Mouse (Mus musculus) intestine, embryonic 15.5 days (tissue): ENCODE results near the gene Pak1. TPM values are rescaled to one million over a fixed set of nuclear protein-coding genes. Genes with fewer than 3 reads are reported as not detected.

Experiments
- ATAC-seq: fragments of 200-750 bp; cut with Nextera tagmentation; 2 replicates; pipeline ENCODE4 v1.8.0; 2017; ENCODE audit warnings: moderate TSS enrichment, moderate library complexity
- H3K27ac ChIP-seq: fragments of 300-500 bp; sonication (generic); 2 replicates; pipeline ENCODE4 v1.5.1; 2015; ENCODE audit warnings: mild to moderate bottlenecking, inconsistent platforms
- H3K27me3 ChIP-seq: fragments of 300-500 bp; sonication (generic); replicated peaks from 2 replicates; pipeline ENCODE4 v1.6.1; 2015; ENCODE audit warnings: inconsistent platforms
- H3K36me3 ChIP-seq: fragments of 300-500 bp; sonication (generic); 2 replicates; pipeline ENCODE4 v1.6.1; 2015; ENCODE audit warnings: inconsistent platforms
- H3K4me1 ChIP-seq: fragments of 300-500 bp; sonication (generic); replicated peaks from 2 replicates; pipeline ENCODE4 v1.6.1; 2015; ENCODE audit warnings: inconsistent platforms
- H3K4me2 ChIP-seq: fragments of 300-500 bp; sonication (generic); replicated peaks from 2 replicates; pipeline ENCODE4 v1.6.1; 2015; ENCODE audit warnings: mild to moderate bottlenecking, inconsistent platforms
- H3K4me3 ChIP-seq: fragments of 300-500 bp; sonication (generic); replicated peaks from 2 replicates; pipeline ENCODE4 v1.5.1; 2015; ENCODE audit warnings: inconsistent platforms
- H3K9ac ChIP-seq: fragments of 300-500 bp; sonication (generic); 2 replicates; pipeline ENCODE4 v1.6.1; 2015; ENCODE audit warnings: inconsistent platforms
- H3K9me3 ChIP-seq: fragments of 300-500 bp; sonication (generic); 2 replicates; pipeline ENCODE4 v1.6.1; 2016; ENCODE audit warnings: inconsistent platforms
- whole genome bisulfite sequencing: fragments of 180-500 bp; shearing (Covaris S2); methylation state at CpG from one replicate; pipeline ENCODE4 v1.1.7; 2015; 5-methylcytosine and 5-hydroxymethylcytosine counted together
- polyA plus RNA-seq: library from polyadenylated mRNA; unstranded; fragments of >200 nt; fragmentation: Nextera tagmentation; extraction: Ambion mirVana; gene quantifications from 2 replicates; pipeline ENCODE4 v1.2.1, GENCODE M21; 2015

Gene Pak1
- polyA plus RNA-seq, 1 experiment from 2014 or later = 32.7 TPM

GRCm38 (mm10) chr7:97783523-97783922 lies 4.8 kb upstream of the Pak1 start:
- WGBS = 67% methylated on average over 5 of the region's 5 CpGs
- no peak for ATAC-seq

DNA sequence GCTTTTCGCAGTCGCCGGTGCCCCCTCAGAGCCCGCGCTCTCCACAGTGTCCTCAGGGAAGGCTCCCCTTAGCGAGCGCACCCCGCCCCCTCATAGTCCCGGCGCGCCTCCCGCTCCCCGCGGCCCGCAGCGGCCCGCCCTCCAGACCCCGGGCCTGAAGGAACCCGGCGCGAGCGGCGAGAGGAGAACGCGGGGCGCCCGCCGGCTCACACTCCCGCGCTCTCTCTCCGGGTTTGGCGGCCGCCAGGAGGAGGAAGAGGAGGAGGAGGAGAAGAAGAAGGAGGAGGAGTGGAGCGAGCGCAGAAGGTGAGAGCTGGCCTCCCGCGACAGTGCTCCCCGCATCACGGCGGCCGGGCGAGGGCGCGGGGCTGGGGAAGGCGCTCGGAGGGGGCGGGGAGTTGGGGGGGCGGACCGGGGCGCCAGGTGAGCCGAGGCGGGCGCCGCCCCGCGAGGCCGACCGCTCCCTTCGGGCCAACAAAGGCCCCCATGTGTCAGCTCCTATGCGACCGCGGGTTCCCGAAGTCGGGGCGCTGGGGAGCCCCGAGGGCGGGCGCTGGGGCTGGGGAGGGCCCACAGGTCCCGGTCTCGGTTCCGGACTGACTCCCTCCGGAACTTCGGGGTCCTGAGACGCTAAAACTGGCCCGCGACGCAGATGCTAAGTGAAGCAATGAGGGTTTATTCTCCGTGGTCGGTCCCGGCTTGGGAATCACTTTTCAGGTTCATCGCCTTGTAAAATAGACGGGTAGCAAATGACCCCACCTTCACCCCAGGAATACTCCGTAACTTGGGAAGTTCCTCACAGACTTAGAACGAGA lies 535 bp downstream of the Pak1 start:
- peak; percentile 80 for ATAC-seq
- Histone ChIP-seq H3K36me3 (no peaks in the 10 kb centered on the region), H3K4me2 (peak overlapping the region; percentile 98), H3K4me1 (peaks cover 10% of the 10 kb centered on the region; the same call in 1 of the 2 replicates), H3K4me3 (peak overlapping the region; percentile 79), H3K9ac (peak overlapping the region; percentile 76), H3K27ac (peak overlapping the region; percentile 87), H3K27me3 (0 out of 2 replicates have a peak, but pooled peaks cover 3% of the 10 kb centered on the region), H3K9me3 (no peaks in the 10 kb centered on the region)
- WGBS = under 1% methylated on average over 69 of the region's 84 CpGs

More at GRCm38 (mm10) chr7:97783523-97783922, 4.8 kb upstream of the Pak1 start:
- Histone ChIP-seq H3K4me3 (no peak overlapping the region), H3K4me2 (no peak overlapping the region), H3K27ac (no peak overlapping the region), H3K9ac (no peak overlapping the region), H3K27me3 (no peaks in the 10 kb centered on the region), H3K36me3 (no peaks in the 10 kb centered on the region), H3K9me3 (no peaks in the 10 kb centered on the region), H3K4me1 (peaks cover 4% of the 10 kb centered on the region; the same call in 1 of the 2 replicates)

GRCm38 (mm10) chr7:97790272-97790671 lies 1.9 kb downstream of the Pak1 start:
- 0 out of 2 replicates have a peak, but pooled peaks cover 3% of the 10 kb centered on the region for H3K27me3 ChIP-seq
- H3K4me1 ChIP-seq = peaks cover 10% of the 10 kb centered on the region; the same call in 1 of the 2 replicates
- no peaks in the 10 kb centered on the region for H3K36me3 ChIP-seq
- peak; percentile 71 for ATAC-seq
- H3K27ac ChIP-seq = peak overlapping the region; percentile 63; the same call in 1 of the 2 replicates
- peak overlapping the region; percentile 46 for H3K4me2 ChIP-seq
- H3K9me3 ChIP-seq = no peaks in the 10 kb centered on the region
- no peak overlapping the region for H3K9ac ChIP-seq
- H3K4me3 ChIP-seq = no peak overlapping the region
- WGBS = 42% methylated on average over 2 of the region's 2 CpGs

DNA sequence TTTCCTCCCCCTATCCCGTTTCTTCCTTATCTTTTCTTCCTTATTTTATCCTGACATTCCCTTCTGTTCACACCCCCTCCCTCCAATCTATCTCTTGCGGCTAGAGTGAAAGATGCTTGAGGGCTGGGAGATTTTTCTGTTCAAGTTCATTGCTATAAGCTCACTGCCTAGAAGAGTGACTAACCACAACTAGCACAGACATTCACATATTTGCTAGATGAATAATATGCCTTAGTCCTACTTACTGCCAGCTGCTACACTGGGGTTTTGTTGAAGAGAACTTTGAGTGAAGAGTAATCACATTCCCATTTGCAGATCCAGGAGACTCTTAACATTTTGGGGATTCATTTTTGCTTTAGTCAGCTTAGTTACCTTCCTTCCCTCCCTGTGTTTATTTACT lies 4.0 kb downstream of the Pak1 start:
- peaks cover 10% of the 10 kb centered on the region; the same call in 1 of the 2 replicates for H3K4me1 ChIP-seq
- H3K36me3 ChIP-seq = no peaks in the 10 kb centered on the region
- ATAC-seq = no peak
- H3K9me3 ChIP-seq = no peaks in the 10 kb centered on the region
- 0 out of 2 replicates have a peak, but pooled peaks cover 3% of the 10 kb centered on the region for H3K27me3 ChIP-seq
- H3K4me2 ChIP-seq = no peak overlapping the region
- WGBS = 38% methylated on average over 2 of the region's 2 CpGs
- H3K4me3 ChIP-seq = no peak overlapping the region
- no peak overlapping the region for H3K9ac ChIP-seq
- no peak overlapping the region for H3K27ac ChIP-seq

- H3K27me3 ChIP-seq = no peaks in the 10 kb centered on the region
- H3K9ac ChIP-seq = no peak overlapping the region
- no peaks in the 10 kb centered on the region for H3K36me3 ChIP-seq
- H3K9me3 ChIP-seq = no peaks in the 10 kb centered on the region
- no peaks in the 10 kb centered on the region for H3K4me1 ChIP-seq
- no peak overlapping the region for H3K27ac ChIP-seq
- WGBS = 80% methylated on average over 2 of the region's 2 CpGs
- no peak overlapping the region for H3K4me3 ChIP-seq
- no peak for ATAC-seq
- H3K4me2 ChIP-seq = no peak overlapping the region
Observed at GRCm38 (mm10) chr7:97803116-97803515, 14.8 kb downstream of the Pak1 start.

DNA sequence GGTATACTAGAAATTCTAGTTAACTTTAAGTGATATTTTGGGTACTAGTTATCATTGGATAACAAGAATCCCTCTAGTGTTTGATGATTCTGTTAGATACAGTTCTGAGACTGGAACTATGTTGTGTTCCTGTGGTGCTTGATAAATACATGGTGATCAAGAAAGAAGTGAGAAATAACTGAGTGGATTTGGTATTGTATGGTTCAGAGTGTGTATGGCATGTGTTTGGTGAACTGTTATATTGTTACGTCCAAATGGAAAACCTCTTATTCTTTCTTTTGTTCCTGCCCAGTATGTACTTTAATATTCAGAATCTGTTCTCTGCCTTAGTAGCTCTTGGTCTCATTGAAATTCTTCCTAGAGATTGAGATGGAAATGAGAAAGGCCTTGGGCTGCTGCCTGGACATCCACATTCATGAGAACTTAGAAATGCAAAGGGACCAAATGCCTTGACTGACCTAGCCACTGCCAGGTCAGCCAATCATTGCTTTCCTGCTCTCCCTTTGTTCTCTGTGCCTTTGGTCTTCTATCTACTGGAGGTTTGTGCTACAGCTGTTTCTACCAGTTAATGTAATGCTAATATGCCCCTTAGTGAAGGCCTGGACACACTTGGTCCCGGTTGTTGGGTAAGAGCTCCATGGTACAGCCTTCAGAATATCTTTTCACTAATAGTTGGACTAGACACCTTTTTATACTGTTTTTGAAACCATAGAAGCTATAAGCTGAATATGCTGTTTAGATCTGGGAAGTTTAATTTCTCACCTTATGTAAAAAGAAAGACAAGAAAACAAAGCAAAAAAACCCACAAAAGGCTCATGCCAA lies 16.1 kb downstream of the Pak1 start:
- ATAC-seq = no peak
- Histone ChIP-seq H3K9ac (no peak overlapping the region), H3K4me3 (no peak overlapping the region), H3K9me3 (no peaks in the 10 kb centered on the region), H3K36me3 (no peaks in the 10 kb centered on the region), H3K4me2 (no peak overlapping the region), H3K27me3 (no peaks in the 10 kb centered on the region), H3K27ac (no peak overlapping the region), H3K4me1 (no peaks in the 10 kb centered on the region)
- WGBS = 77% methylated on average over 2 of the region's 2 CpGs

GRCm38 (mm10) chr7:97805067-97805365 lies 16.7 kb downstream of the Pak1 start:
- Histone ChIP-seq H3K4me3 (no peak overlapping the region), H3K9ac (no peak overlapping the region), H3K4me2 (no peak overlapping the region), H3K9me3 (no peaks in the 10 kb centered on the region), H3K4me1 (no peaks in the 10 kb centered on the region), H3K27ac (no peak overlapping the region), H3K36me3 (no peaks in the 10 kb centered on the region), H3K27me3 (no peaks in the 10 kb centered on the region)
- WGBS = 84% methylated on average over 3 of the region's 3 CpGs
- no peak for ATAC-seq

GRCm38 (mm10) chr7:97809307-97809706 lies 21.0 kb downstream of the Pak1 start:
- no peaks in the 10 kb centered on the region for H3K4me1 ChIP-seq
- no peak overlapping the region for H3K27ac ChIP-seq

GRCm38 (mm10) chr7:97821875-97822274 lies 33.5 kb downstream of the Pak1 start:
- no peak for ATAC-seq
- no peak overlapping the region for H3K4me2 ChIP-seq

More at GRCm38 (mm10) chr7:97809307-97809706, 21.0 kb downstream of the Pak1 start:
- 80% methylated on average over 5 of the region's 5 CpGs for WGBS
- ATAC-seq = no peak
- Histone ChIP-seq H3K9ac (no peak overlapping the region), H3K9me3 (no peaks in the 10 kb centered on the region), H3K4me3 (no peak overlapping the region), H3K36me3 (no peaks in the 10 kb centered on the region), H3K27me3 (no peaks in the 10 kb centered on the region), H3K4me2 (no peak overlapping the region)

GRCm38 (mm10) chr7:97829091-97829490 lies 40.8 kb downstream of the Pak1 start:
- ATAC-seq = no peak
- H3K4me1 ChIP-seq = no peaks in the 10 kb centered on the region
- H3K9ac ChIP-seq = no peak overlapping the region
- H3K4me3 ChIP-seq = no peak overlapping the region
- H3K4me2 ChIP-seq = no peak overlapping the region
- no peaks in the 10 kb centered on the region for H3K36me3 ChIP-seq
- WGBS = 63% methylated on average over 2 of the region's 2 CpGs
- no peaks in the 10 kb centered on the region for H3K9me3 ChIP-seq
- H3K27ac ChIP-seq = no peak overlapping the region
- H3K27me3 ChIP-seq = no peaks in the 10 kb centered on the region

More at GRCm38 (mm10) chr7:97821875-97822274, 33.5 kb downstream of the Pak1 start:
- H3K4me1 ChIP-seq = no peaks in the 10 kb centered on the region
- no peak overlapping the region for H3K27ac ChIP-seq
- no peak overlapping the region for H3K9ac ChIP-seq
- WGBS = 96% methylated on average over 2 of the region's 2 CpGs
- no peak overlapping the region for H3K4me3 ChIP-seq
- H3K9me3 ChIP-seq = no peaks in the 10 kb centered on the region
- no peaks in the 10 kb centered on the region for H3K36me3 ChIP-seq
- H3K27me3 ChIP-seq = no peaks in the 10 kb centered on the region

GRCm38 (mm10) chr7:97830739-97831138 lies 42.4 kb downstream of the Pak1 start:
- Histone ChIP-seq H3K27me3 (no peaks in the 10 kb centered on the region), H3K4me2 (peak overlapping the region; percentile 13; the same call in 1 of the 2 replicates), H3K27ac (peak overlapping the region; percentile 71), H3K4me3 (no peak overlapping the region), H3K36me3 (no peaks in the 10 kb centered on the region), H3K9me3 (no peaks in the 10 kb centered on the region), H3K9ac (no peak overlapping the region), H3K4me1 (no peaks in the 10 kb centered on the region)
- peak; percentile 92 for ATAC-seq
- 53% methylated on average over 3 of the region's 3 CpGs for WGBS

GRCm38 (mm10) chr7:97832987-97833386 lies 44.6 kb downstream of the Pak1 start:
- H3K36me3 ChIP-seq = no peaks in the 10 kb centered on the region
- H3K27ac ChIP-seq = no peak overlapping the region
- no peaks in the 10 kb centered on the region for H3K9me3 ChIP-seq
- H3K9ac ChIP-seq = no peak overlapping the region
- no peak overlapping the region for H3K4me3 ChIP-seq
- ATAC-seq = no peak
- H3K27me3 ChIP-seq = no peaks in the 10 kb centered on the region
- H3K4me1 ChIP-seq = no peaks in the 10 kb centered on the region
- H3K4me2 ChIP-seq = no peak overlapping the region
- 69% methylated on average over 2 of the region's 2 CpGs for WGBS
